Mouse (Mus musculus) embryo, embryonic 9.5 days (tissue): ENCODE measurements around the gene Actn3.
"Not testable (repeated sequence)": the region's sequence is repeated elsewhere in the genome, so short reads cannot be mapped to it uniquely, and the experiment has no call there.

ENCODE experiments used
- DNase-seq: peaks from one replicate; pipeline ENCODE4 v3.0.0-alpha.2; 2017; ENCODE audit errors: extremely low spot score

Actn3 gene

GRCm38 (mm10) chr19:4859081-4859480 lies 18.6 kb downstream of the Actn3 start:
- DNase-seq = no peak

GRCm38 (mm10) chr19:4855951-4856350 lies 21.8 kb downstream of the Actn3 start:
- no peak for DNase-seq

- no peak for DNase-seq
These were observed 22.3 kb downstream of the Actn3 start for GRCm38 (mm10) chr19:4855470-4855820.

- DNase-seq = peak; percentile 85
These were observed 22.9 kb downstream of the Actn3 start, which contains the start of gene Ctsf for GRCm38 (mm10) chr19:4854552-4855469. TSS of gene Ctsf (plus strand) at chr19:4855130.

- no peak for DNase-seq
These were observed 27.4 kb downstream of the Actn3 start for GRCm38 (mm10) chr19:4850281-4850680.

GRCm38 (mm10) chr19:4849800-4850199 lies 27.9 kb downstream of the Actn3 start:
- DNase-seq = no peak

GRCm38 (mm10) chr19:4847490-4847889 lies 30.2 kb downstream of the Actn3 start:
- DNase-seq = no peak

GRCm38 (mm10) chr19:4845846-4846245 lies 31.9 kb downstream of the Actn3 start:
- DNase-seq = no peak

GRCm38 (mm10) chr19:4842611-4843010 lies 35.1 kb downstream of the Actn3 start:
- DNase-seq = no peak

- no peak for DNase-seq
These were observed 36.9 kb downstream of the Actn3 start for GRCm38 (mm10) chr19:4840848-4841247.

- peak; percentile 91 for DNase-seq
These were observed 38.6 kb downstream of the Actn3 start, which contains the start of the genes Ccs and Ccdc87 for GRCm38 (mm10) chr19:4839149-4839548. TSS of gene Ccs (minus strand) at chr19:4839332. TSS of gene Ccdc87 (plus strand) at chr19:4839366.

GRCm38 (mm10) chr19:4838526-4839140 lies 39.1 kb downstream of the Actn3 start:
- no peak for DNase-seq

GRCm38 (mm10) chr19:4837049-4837448 lies 40.7 kb downstream of the Actn3 start:
- DNase-seq = no peak

GRCm38 (mm10) chr19:4836096-4836495 lies 41.6 kb downstream of the Actn3 start:
- DNase-seq = no peak

- DNase-seq = no peak
These were observed 43.7 kb downstream of the Actn3 start for GRCm38 (mm10) chr19:4833977-4834376.

GRCm38 (mm10) chr19:4829156-4829555 lies 48.6 kb downstream of the Actn3 start:
- no peak for DNase-seq

GRCm38 (mm10) chr19:4828444-4829114 lies 49.1 kb downstream of the Actn3 start:
- DNase-seq = no peak

- no peak for DNase-seq
These were observed 56.9 kb downstream of the Actn3 start for GRCm38 (mm10) chr19:4820678-4821303.

GRCm38 (mm10) chr19:4817182-4817835 lies 60.4 kb downstream of the Actn3 start:
- no peak for DNase-seq

- no peak for DNase-seq
These were observed 64.7 kb downstream of the Actn3 start for GRCm38 (mm10) chr19:4813015-4813414.

- not testable (repeated sequence) for DNase-seq
These were observed 65.3 kb downstream of the Actn3 start for GRCm38 (mm10) chr19:4812334-4812949.
